Mouse (Mus musculus) hindbrain, embryonic 14.5 days (tissue): ENCODE measurements around the gene Cdc6. TPM values are rescaled to one million over a fixed set of nuclear protein-coding genes. Genes with fewer than 3 reads are reported as not detected.
"Not testable (repeated sequence)": the region's sequence is repeated elsewhere in the genome, so short reads cannot be mapped to it uniquely, and the experiment has no call there.

Experiments
- ATAC-seq: fragments of 200-750 bp; cut with Nextera tagmentation; 2 replicates; pipeline ENCODE4 v1.8.0; 2017; ENCODE audit warnings: moderate number of reproducible peaks, mild to moderate bottlenecking, moderate TSS enrichment, moderate library complexity; ENCODE audit not compliant: low FRiP score
- DNase-seq: peaks from one replicate; pipeline ENCODE4 v3.0.0-alpha.2; 2015; ENCODE audit warnings: low spot score
- H3K27ac ChIP-seq: fragments of 300-500 bp; sonication (generic); 2 replicates; pipeline ENCODE4 v1.5.1; 2014; ENCODE audit warnings: mild to moderate bottlenecking, moderate library complexity
- H3K27me3 ChIP-seq: fragments of 300-500 bp; sonication (generic); 2 replicates; pipeline ENCODE4 v1.6.1; 2014; ENCODE audit warnings: mild to moderate bottlenecking, low read length, mixed read lengths; ENCODE audit not compliant: control insufficient read depth, insufficient read depth
- H3K36me3 ChIP-seq: fragments of 300-500 bp; sonication (generic); replicated peaks from 2 replicates; pipeline ENCODE4 v1.6.1; 2014; ENCODE audit not compliant: control insufficient read depth, insufficient read depth
- H3K4me1 ChIP-seq: fragments of 300-500 bp; sonication (generic); replicated peaks from 2 replicates; pipeline ENCODE4 v1.6.1; 2014; ENCODE audit warnings: antibody characterized with exemption, low read length, mixed read lengths; ENCODE audit not compliant: control insufficient read depth, insufficient read depth
- H3K4me2 ChIP-seq: fragments of 300-500 bp; sonication (generic); replicated peaks from 2 replicates; pipeline ENCODE4 v1.6.1; 2014; ENCODE audit warnings: mild to moderate bottlenecking, moderate library complexity
- H3K4me3 ChIP-seq: fragments of 300-500 bp; sonication (generic); replicated peaks from 2 replicates; pipeline ENCODE4 v1.5.1; 2014; ENCODE audit warnings: mild to moderate bottlenecking, low read length
- H3K9ac ChIP-seq: fragments of 300-500 bp; sonication (generic); 2 replicates; pipeline ENCODE4 v1.6.1; 2014
- H3K9me3 ChIP-seq: fragments of 300-500 bp; sonication (generic); 2 replicates; pipeline ENCODE4 v1.6.1; 2016; ENCODE audit warnings: low read length; ENCODE audit not compliant: control insufficient read depth
- WGBS: fragments of 180-500 bp; shearing (Covaris S2); extraction: QIAGEN DNeasy Blood & Tissue Kit; methylation state at CpG from one replicate; pipeline ENCODE4 v1.1.7; 2014; 5-methylcytosine and 5-hydroxymethylcytosine counted together
- polyA plus RNA-seq: library from polyadenylated mRNA; unstranded; fragments of >200 nt; fragmentation: Nextera tagmentation; extraction: Ambion mirVana; gene quantifications from 2 replicates; pipeline ENCODE4 v1.2.1, GENCODE M21; 2014

Gene Cdc6
- polyA plus RNA-seq, 1 experiment from 2014 or later, result 4.3 TPM

DNA sequence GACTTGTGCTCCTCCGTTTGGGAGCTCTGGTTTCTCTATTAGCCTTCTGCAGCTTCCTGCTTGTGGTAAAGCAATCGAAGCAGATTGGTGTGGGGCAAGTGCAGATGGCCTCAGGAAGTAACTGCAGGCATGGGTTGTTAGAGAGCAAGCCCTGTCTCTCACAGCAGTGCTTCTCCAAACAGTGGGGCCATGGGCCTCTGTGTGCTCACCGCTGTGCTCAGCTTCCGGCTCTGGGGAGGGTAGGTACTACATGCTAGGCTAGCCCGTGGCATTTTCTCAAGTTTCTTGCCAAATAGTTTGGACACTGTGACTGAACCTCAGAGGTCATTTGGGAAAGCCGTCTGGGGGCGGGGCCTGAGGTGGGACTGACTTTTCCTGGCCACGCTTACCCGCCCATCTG, 10.6 kb downstream of the Cdc6 start:
- WGBS, result 83% methylated on average over 9 of the region's 9 CpGs
- H3K27ac ChIP-seq, result no peak overlapping the region
- no peak overlapping the region for H3K4me2 ChIP-seq
- no peaks in the 10 kb centered on the region for H3K36me3 ChIP-seq
- H3K9ac ChIP-seq, result no peak overlapping the region
- DNase-seq, result no peak
- peaks cover 4% of the 10 kb centered on the region; the same call in 1 of the 2 replicates for H3K4me1 ChIP-seq
- no peaks in the 10 kb centered on the region for H3K9me3 ChIP-seq
- no peaks in the 10 kb centered on the region for H3K27me3 ChIP-seq
- no peak for ATAC-seq
- H3K4me3 ChIP-seq, result no peak overlapping the region

DNA sequence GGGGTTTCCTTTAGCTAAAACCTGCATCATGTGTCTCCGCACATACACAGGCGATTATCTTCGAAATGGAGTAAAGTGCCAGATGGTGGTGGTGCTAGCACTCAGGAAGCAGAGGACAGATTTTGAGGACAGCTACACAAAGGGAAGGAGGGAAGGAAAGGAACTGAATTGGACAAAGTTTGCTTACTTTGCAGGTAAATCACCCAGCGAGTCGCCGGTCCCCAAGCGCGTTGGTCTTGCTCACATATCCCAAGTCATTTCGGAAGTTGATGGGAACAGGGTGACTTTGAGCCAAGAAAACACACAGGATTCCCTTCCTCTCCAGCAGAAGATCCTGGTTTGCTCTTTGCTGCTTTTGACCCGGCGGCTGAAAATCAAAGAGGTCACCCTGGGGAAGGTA, 11.4 kb downstream of the Cdc6 start:
- no peaks in the 10 kb centered on the region for H3K9me3 ChIP-seq
- ATAC-seq, result no peak
- H3K4me3 ChIP-seq, result no peak overlapping the region
- peaks cover 11% of the 10 kb centered on the region; the same call in 1 of the 2 replicates for H3K4me1 ChIP-seq
- H3K27me3 ChIP-seq, result no peaks in the 10 kb centered on the region
- DNase-seq, result no peak
- WGBS, result 93% methylated on average over 11 of the region's 11 CpGs
- no peak overlapping the region for H3K27ac ChIP-seq
- no peaks in the 10 kb centered on the region for H3K36me3 ChIP-seq
- H3K9ac ChIP-seq, result no peak overlapping the region
- no peak overlapping the region for H3K4me2 ChIP-seq

DNA sequence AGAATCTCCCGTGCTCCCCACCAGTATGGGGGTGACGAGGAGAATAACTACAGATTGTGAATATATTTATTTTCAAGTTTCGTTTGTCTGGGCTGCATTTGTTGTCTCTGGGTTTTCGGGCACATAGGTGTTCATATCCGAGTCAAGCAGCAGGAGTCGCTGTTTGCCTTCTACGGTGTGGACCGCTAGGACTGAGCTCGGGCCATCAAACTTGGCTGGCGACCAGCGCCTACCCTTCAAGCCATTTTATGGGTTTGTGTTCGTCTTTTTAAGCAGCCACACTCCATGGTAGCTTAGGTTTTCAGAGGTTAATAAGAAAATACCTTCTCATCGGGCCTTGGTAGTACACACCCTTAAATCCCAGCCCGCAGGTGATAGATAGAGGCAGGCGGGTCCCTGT, 14.2 kb downstream of the Cdc6 start:
- peaks cover 37% of the 10 kb centered on the region for H3K4me1 ChIP-seq
- H3K4me2 ChIP-seq, ATAC-seq, H3K27ac ChIP-seq, H3K4me3 ChIP-seq, H3K27me3 ChIP-seq, H3K9ac ChIP-seq, H3K36me3 ChIP-seq, H3K9me3 ChIP-seq: not testable (repeated sequence)
- WGBS, result 58% methylated on average over 15 of the region's 15 CpGs
- DNase-seq, result peak; percentile 71

DNA sequence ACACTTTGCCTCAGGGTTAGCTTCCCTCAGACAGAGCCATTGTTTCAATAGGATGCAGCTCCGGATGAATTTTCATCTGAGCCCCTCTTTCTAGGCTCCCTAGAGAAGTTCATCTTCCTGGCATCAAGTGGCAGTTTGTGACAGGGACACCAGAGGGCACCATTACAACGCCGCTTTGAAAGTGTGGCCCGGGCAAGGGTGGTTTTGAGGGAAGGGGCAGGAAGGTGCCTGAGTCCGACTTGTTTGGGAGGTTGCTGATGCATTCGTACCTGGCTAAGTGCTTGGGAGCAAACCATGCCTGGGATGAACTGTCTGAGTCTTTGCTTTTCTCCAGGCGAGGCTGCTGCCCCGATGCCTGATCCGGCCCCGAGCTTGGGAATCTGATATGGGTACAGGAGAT, 14.7 kb downstream of the Cdc6 start:
- 0 out of 2 replicates have a peak, but pooled peaks have one; percentile 18 for ATAC-seq
- H3K4me3 ChIP-seq, H3K36me3 ChIP-seq, H3K9me3 ChIP-seq, H3K27ac ChIP-seq, H3K9ac ChIP-seq, H3K4me2 ChIP-seq, H3K27me3 ChIP-seq: not testable (repeated sequence)
- peak; percentile 79 for DNase-seq
- H3K4me1 ChIP-seq, result peaks cover 38% of the 10 kb centered on the region
- WGBS, result 44% methylated on average over 10 of the region's 10 CpGs

DNA sequence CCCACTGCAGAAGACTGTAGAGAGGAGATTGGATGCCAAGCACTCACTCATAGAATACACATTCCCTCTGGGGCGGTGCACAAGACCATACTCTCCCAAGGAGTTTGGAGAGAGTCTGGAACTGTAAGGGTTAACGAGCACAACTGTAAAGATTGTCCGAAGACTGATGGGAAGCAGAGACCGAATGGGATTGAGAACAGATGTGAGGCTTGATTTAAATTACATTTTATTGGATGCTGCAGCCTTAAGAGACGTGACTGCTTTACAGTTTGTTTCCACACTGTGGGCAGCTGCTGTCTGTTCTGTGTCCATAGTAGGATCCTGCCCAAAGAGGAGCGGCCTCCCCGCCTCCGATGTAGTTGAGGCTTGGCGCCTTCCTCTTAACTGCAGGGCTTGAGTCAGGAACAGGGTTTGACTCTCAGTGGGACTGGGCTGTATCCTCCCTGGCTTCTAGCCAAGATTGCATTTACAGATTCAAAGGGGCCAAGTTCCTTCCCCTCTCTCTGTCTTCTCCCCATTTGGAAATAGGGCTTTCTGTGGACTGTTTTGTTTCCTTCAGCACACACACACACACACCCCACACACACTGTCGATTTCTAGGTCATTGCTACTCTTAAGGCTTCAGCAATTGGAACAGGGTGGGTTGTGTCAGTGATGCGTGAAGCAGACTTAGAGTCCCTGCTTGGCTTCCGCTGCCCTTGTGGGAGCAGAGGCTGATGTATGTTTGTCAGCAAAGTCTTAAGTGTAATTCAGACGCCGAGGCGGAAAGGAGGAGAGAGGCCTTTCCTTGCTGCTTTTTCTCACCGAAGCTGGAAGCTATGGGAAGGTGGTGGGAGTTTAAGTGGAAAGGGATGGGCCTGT, 15.5 kb downstream of the Cdc6 start:
- H3K27ac ChIP-seq, ATAC-seq, H3K9me3 ChIP-seq, DNase-seq, H3K4me2 ChIP-seq, H3K4me3 ChIP-seq, H3K9ac ChIP-seq, H3K36me3 ChIP-seq, H3K27me3 ChIP-seq: not testable (repeated sequence)
- H3K4me1 ChIP-seq, result peaks cover 43% of the 10 kb centered on the region
- 41% methylated on average over 16 of the region's 16 CpGs for WGBS

DNA sequence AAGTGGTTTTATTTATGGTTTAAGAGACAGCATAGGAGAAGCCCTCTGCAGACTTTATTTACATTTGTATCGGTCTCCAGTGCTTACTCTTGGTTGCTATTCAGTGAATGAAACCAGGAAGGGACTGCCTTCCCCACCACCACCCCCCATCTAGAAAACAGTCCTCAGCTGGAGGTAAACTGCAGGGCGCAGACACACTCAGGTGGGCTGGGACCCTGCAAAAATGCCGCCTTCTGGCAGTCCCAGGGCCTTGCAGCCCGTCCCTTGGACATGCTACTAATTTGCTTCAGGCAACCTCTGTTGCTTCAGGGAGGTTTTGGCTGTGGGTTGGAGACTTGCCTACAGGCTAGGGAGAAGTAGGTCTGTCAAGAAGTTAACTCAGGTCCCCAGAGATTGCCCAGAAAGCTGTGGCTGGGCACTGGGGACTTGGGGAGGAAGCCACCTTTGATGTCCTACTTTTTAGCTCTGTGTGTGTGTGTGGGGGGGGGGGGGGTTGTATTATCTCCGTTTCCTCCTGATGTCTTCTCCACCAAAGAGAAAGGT, 17.1 kb downstream of the Cdc6 start:
- 38% methylated on average over 5 of the region's 5 CpGs for WGBS
- H3K4me2 ChIP-seq, result peak overlapping the region; percentile 17; the same call in 1 of the 2 replicates
- ATAC-seq (no peak), DNase-seq (no peak)
- H3K9ac ChIP-seq, result no peak overlapping the region
- peak overlapping the region; percentile 74; the same call in 1 of the 2 replicates for H3K27ac ChIP-seq
- no peaks in the 10 kb centered on the region for H3K9me3 ChIP-seq
- H3K27me3 ChIP-seq, result no peaks in the 10 kb centered on the region
- H3K36me3 ChIP-seq, result no peaks in the 10 kb centered on the region
- H3K4me3 ChIP-seq, result no peak overlapping the region
- peaks cover 59% of the 10 kb centered on the region for H3K4me1 ChIP-seq

DNA sequence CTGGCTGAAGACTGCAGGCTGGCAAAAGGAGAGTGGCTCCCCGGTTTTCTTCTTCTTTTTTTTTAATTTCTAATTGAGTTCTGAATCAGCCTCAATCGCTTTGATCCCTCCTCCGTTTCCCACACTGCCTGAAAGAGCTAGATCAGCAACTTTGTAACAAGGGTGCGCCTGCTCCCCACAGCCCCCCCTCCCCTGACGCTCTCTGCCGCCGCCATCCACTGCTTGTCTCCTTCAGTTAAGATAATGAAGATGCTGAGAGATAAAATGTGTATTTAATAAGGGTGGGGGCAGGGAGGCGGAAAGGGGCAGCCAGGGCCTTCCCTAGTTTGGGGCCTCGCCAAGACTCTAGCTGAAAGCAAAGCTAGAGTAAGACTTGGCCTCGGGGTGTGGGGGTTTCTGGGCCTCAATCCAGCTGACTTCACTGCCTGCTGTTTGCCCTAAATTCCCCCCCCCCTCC, 17.7 kb downstream of the Cdc6 start:
- ATAC-seq, result peak; percentile 26; the same call in 1 of the 2 replicates

DNA sequence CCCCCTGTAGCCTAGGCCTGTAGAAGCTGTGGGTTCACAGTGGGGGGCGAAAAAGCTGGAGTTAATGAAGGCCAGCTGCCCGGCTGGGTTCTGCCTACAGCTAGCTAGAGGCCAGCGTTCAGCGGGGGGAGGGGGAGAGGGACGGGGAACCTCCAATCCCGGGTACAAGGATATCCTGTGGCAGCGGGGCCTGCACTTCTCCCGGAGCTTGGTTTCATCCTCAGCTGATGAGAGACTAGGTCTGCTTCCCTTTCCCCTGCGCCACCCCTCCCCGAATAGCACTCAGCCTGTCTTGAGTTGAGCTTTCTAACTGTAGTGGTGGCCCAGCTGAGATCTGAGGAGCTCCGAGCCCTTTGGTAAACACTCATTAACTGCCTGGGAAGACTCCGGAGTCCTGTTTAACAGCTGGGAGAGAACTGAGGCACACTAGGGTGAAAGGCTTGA, 18.3 kb downstream of the Cdc6 start:
- no peak for DNase-seq

More for the DNA sequence above, 17.7 kb downstream of the Cdc6 start:
- no peak overlapping the region for H3K4me3 ChIP-seq
- peak overlapping the region; percentile 17; the same call in 1 of the 2 replicates for H3K4me2 ChIP-seq
- H3K9me3 ChIP-seq, result no peaks in the 10 kb centered on the region
- no peaks in the 10 kb centered on the region for H3K36me3 ChIP-seq
- peak; percentile 67 for DNase-seq
- H3K4me1 ChIP-seq, result peaks cover 65% of the 10 kb centered on the region
- WGBS, result 3% methylated on average over 10 of the region's 10 CpGs
- no peaks in the 10 kb centered on the region for H3K27me3 ChIP-seq
- H3K9ac ChIP-seq, result no peak overlapping the region
- H3K27ac ChIP-seq, result peak overlapping the region; percentile 74

DNA sequence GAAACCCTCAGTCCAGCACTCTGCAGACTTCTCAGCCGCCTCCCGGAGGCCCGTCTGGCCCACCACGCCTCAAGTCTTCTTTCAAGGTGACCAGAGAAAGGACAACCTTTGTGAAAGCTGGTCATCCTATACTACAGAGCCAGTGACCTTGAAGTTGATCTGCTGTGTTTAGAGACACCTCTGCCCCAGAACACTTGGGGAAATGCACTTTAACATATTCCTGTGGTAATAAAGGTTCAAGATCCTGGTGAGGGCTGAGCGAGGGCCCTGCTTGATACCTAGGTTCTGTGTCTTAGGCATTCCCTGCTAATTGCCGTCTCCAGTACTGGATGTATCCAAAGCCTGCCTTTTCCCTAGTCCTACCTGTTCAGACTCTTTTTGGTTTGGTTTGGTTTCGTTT, 19.0 kb downstream of the Cdc6 start:
- no peak overlapping the region for H3K9ac ChIP-seq
- no peaks in the 10 kb centered on the region for H3K27me3 ChIP-seq
- no peak for DNase-seq
- no peaks in the 10 kb centered on the region for H3K36me3 ChIP-seq
- H3K9me3 ChIP-seq, result no peaks in the 10 kb centered on the region
- H3K27ac ChIP-seq, result peak overlapping the region; percentile 74; the same call in 1 of the 2 replicates
- WGBS, result 62% methylated on average over 7 of the region's 7 CpGs
- no peak for ATAC-seq
- peaks cover 77% of the 10 kb centered on the region for H3K4me1 ChIP-seq
- H3K4me2 ChIP-seq, result no peak overlapping the region
- no peak overlapping the region for H3K4me3 ChIP-seq

More for the DNA sequence above, 18.3 kb downstream of the Cdc6 start:
- Histone ChIP-seq H3K36me3 (no peaks in the 10 kb centered on the region), H3K4me2 (peak overlapping the region; percentile 17), H3K9me3 (no peaks in the 10 kb centered on the region), H3K4me1 (peaks cover 71% of the 10 kb centered on the region), H3K9ac (no peak overlapping the region), H3K27me3 (no peaks in the 10 kb centered on the region), H3K27ac (peak overlapping the region; percentile 74), H3K4me3 (no peak overlapping the region)
- 9% methylated on average over 12 of the region's 12 CpGs for WGBS
- ATAC-seq, result peak; percentile 41; the same call in 1 of the 2 replicates
